Mouse (Mus musculus): ENCODE results near the gene Prss22. TPM values are rescaled to one million over a fixed set of nuclear protein-coding genes. Genes with fewer than 3 reads are reported as not detected.
"Not testable (repeated sequence)": the region's sequence is repeated elsewhere in the genome, so short reads cannot be mapped to it uniquely, and the experiment has no call there.

The Prss22 gene
- total and polyA plus RNA-seq, 3 experiments, result not detected

- 68% methylated on average over 10 of the region's 10 CpGs for WGBS
- Histone ChIP-seq H3K4me1 (ENCODE audit: control insufficient read depth, insufficient read depth, low read length) (no peaks in the 10 kb centered on the region), H3K36me3 (ENCODE audit: control insufficient read depth, insufficient read depth, low read length) (no peaks in the 10 kb centered on the region), H3K4me3 (no peak overlapping the region), H3K27me3 (ENCODE audit: control insufficient read depth, insufficient read depth, low read length) (no peaks in the 10 kb centered on the region), H3K9ac (ENCODE audit: low read depth, low read length) (no peak overlapping the region), H3K27ac (no peak overlapping the region), H3K79me2 (replicated peaks; ENCODE audit: control insufficient read depth, insufficient read depth, low read length) (no peaks in the 10 kb centered on the region)
- intact Hi-C loops (cut with DNase I), result no loop called here
- peak in 1 of 2 experiments; percentile 38 for DNase-seq
- TF ChIP-seq EP300 (IDR thresholded peaks at IDR 0.05; ENCODE audit: insufficient read depth, low read depth, low read length) (no peak), POLR2A (IDR thresholded peaks at IDR 0.05; ENCODE audit: insufficient read depth, low read depth, low read length) (no peak), CTCF (IDR thresholded peaks at IDR 0.05) (no peak)
Measured at GRCm38 (mm10) chr17:23966658-23967401, 31.1 kb downstream of the Prss22 start.

- H3K36me3 ChIP-seq (ENCODE audit: control insufficient read depth, insufficient read depth, low read length), result no peaks in the 10 kb centered on the region
- H3K4me3 ChIP-seq, result no peak overlapping the region
- intact Hi-C loops (cut with DNase I), result no loop called here
- no peak for TF ChIP-seq POLR2A (IDR thresholded peaks at IDR 0.05; ENCODE audit: insufficient read depth, low read depth, low read length)
- no peak for TF ChIP-seq CTCF (IDR thresholded peaks at IDR 0.05)
- no peak for TF ChIP-seq EP300 (IDR thresholded peaks at IDR 0.05; ENCODE audit: insufficient read depth, low read depth, low read length)
- no peak overlapping the region for H3K9ac ChIP-seq (ENCODE audit: low read depth, low read length)
- no peaks in the 10 kb centered on the region for H3K27me3 ChIP-seq (ENCODE audit: control insufficient read depth, insufficient read depth, low read length)
- no peaks in the 10 kb centered on the region for H3K79me2 ChIP-seq (replicated peaks; ENCODE audit: control insufficient read depth, insufficient read depth, low read length)
- no peak for DNase-seq
- H3K4me1 ChIP-seq (ENCODE audit: control insufficient read depth, insufficient read depth, low read length), result no peaks in the 10 kb centered on the region
- 33% methylated on average over 6 of the region's 6 CpGs for WGBS
- H3K27ac ChIP-seq, result no peak overlapping the region
Measured at GRCm38 (mm10) chr17:23965805-23966425, 32.0 kb downstream of the Prss22 start.

GRCm38 (mm10) chr17:23961573-23962122 is 36.3 kb downstream of the Prss22 start:
- Histone ChIP-seq H3K4me1 (ENCODE audit: control insufficient read depth, insufficient read depth, low read length) (no peaks in the 10 kb centered on the region), H3K36me3 (ENCODE audit: control insufficient read depth, insufficient read depth, low read length) (no peaks in the 10 kb centered on the region), H3K79me2 (replicated peaks; ENCODE audit: control insufficient read depth, insufficient read depth, low read length) (no peaks in the 10 kb centered on the region), H3K9ac (ENCODE audit: low read depth, low read length) (no peak overlapping the region), H3K4me3 (no peak overlapping the region), H3K27me3 (ENCODE audit: control insufficient read depth, insufficient read depth, low read length) (no peaks in the 10 kb centered on the region), H3K27ac (no peak overlapping the region)
- intact Hi-C loops (cut with DNase I), result loop anchor here (2.0 to 5.0 kb wide), 2 partner anchors 189 to 213 kb away; partner anchors contain the start of gene Flywch1
- no peak for DNase-seq
- TF ChIP-seq CTCF (IDR thresholded peaks at IDR 0.05), result no peak
- no peak for TF ChIP-seq POLR2A (IDR thresholded peaks at IDR 0.05; ENCODE audit: insufficient read depth, low read depth, low read length)
- TF ChIP-seq EP300 (IDR thresholded peaks at IDR 0.05; ENCODE audit: insufficient read depth, low read depth, low read length), result no peak
- 63% methylated on average over 4 of the region's 4 CpGs for WGBS

GRCm38 (mm10) chr17:23960084-23960738 is 37.7 kb downstream of the Prss22 start:
- TF ChIP-seq CTCF (IDR thresholded peaks at IDR 0.05) (no peak; the same call in none of the 2 replicates), EP300 (IDR thresholded peaks at IDR 0.05; ENCODE audit: insufficient read depth, low read depth, low read length) (peak; percentile 87; the same call in 1 of the 2 replicates)
- Histone ChIP-seq H3K36me3 (ENCODE audit: control insufficient read depth, insufficient read depth, low read length) (no peaks in the 10 kb centered on the region), H3K9ac (ENCODE audit: low read depth, low read length) (no peak overlapping the region), H3K27ac (no peak overlapping the region), H3K4me1 (ENCODE audit: control insufficient read depth, insufficient read depth, low read length) (no peaks in the 10 kb centered on the region), H3K79me2 (replicated peaks; ENCODE audit: control insufficient read depth, insufficient read depth, low read length) (no peaks in the 10 kb centered on the region), H3K27me3 (ENCODE audit: control insufficient read depth, insufficient read depth, low read length) (no peaks in the 10 kb centered on the region), H3K4me3 (no peak overlapping the region)
- WGBS, result 38% methylated on average over 3 of the region's 3 CpGs
- intact Hi-C loops (cut with DNase I), result loop anchor here (1.0 to 5.0 kb wide), 4 partner anchors 86 to 211 kb away; partner anchors contain the start of gene Flywch1
- DNase-seq, result peak; percentile 68 to 70

DNA sequence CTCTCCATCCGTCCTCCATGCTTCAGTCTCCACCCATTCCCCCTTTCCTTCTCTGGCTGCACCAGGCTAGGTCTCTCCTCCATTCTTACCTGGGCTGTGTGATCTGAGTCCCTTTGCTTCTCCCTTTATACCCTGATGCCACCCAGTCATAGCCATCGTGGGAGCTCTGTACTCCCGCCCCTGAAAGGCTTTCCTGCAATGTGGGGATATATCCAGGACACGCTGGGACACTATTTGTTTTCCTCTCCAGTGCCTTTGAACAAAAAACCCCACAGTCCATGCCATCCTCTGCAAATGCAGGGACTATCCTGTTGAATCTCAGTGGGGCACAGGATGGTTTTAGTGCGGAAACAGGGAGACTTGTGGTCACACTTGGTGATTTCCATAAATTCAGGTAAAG is 42.7 kb downstream of the Prss22 start, which contains the start of gene Sbpl:
Gene Sbpl, minus strand, starts transcription at position 101 of the 400 bp plus-strand sequence.
- Histone ChIP-seq H3K36me3 (ENCODE audit: control insufficient read depth, insufficient read depth, low read length) (no peaks in the 10 kb centered on the region), H3K27ac (no peak within 1 kb of the TSS), H3K79me2 (replicated peaks; ENCODE audit: control insufficient read depth, insufficient read depth, low read length) (no peaks in the 10 kb centered on the region), H3K27me3 (ENCODE audit: control insufficient read depth, insufficient read depth, low read length) (no peaks in the 10 kb centered on the region), H3K4me3 (no peak within 1 kb of the TSS), H3K9ac (ENCODE audit: low read depth, low read length) (no peak within 1 kb of the TSS), H3K4me1 (ENCODE audit: control insufficient read depth, insufficient read depth, low read length) (no peaks in the 10 kb centered on the region)
- TF ChIP-seq CTCF (IDR thresholded peaks at IDR 0.05), result no peak
- TF ChIP-seq EP300 (IDR thresholded peaks at IDR 0.05; ENCODE audit: insufficient read depth, low read depth, low read length), result no peak
- TF ChIP-seq POLR2A (IDR thresholded peaks at IDR 0.05; ENCODE audit: insufficient read depth, low read depth, low read length), result no peak
- WGBS, result 74% methylated on average over 5 of the region's 5 CpGs
- intact Hi-C loops (cut with DNase I), result no loop called here
- DNase-seq, result no peak

GRCm38 (mm10) chr17:23950828-23951227 is 47.1 kb downstream of the Prss22 start:
- 68% methylated on average over 4 of the region's 4 CpGs for WGBS
- H3K27ac ChIP-seq; H3K9ac ChIP-seq (ENCODE audit: low read depth, low read length); DNase-seq; H3K4me1 ChIP-seq (ENCODE audit: control insufficient read depth, insufficient read depth, low read length); H3K36me3 ChIP-seq (ENCODE audit: control insufficient read depth, insufficient read depth, low read length); intact Hi-C loops (cut with DNase I); H3K27me3 ChIP-seq (ENCODE audit: control insufficient read depth, insufficient read depth, low read length); H3K4me3 ChIP-seq; H3K79me2 ChIP-seq (replicated peaks; ENCODE audit: control insufficient read depth, insufficient read depth, low read length): not testable (repeated sequence)

Measured in heart, adult 2 months (tissue).